Mouse (Mus musculus) MEL (cell line): ENCODE data around the gene Aif1l. TPM values are rescaled to one million over a fixed set of nuclear protein-coding genes. Genes with fewer than 3 reads are reported as not detected.

Source experiments
- DNase-seq: peaks from one replicate; pipeline ENCODE4 v3.0.0; 2011; ENCODE audit warnings: low read depth, low spot score
- H3K27ac ChIP-seq: 2 replicates; pipeline ENCODE4 v1.5.1; 2012; ENCODE audit warnings: low read depth, mild to moderate bottlenecking, control low read depth, low read length, moderate library complexity; ENCODE audit not compliant: control insufficient read depth
- H3K27me3 ChIP-seq, 2 experiments: fragments of 150-350 bp in 1 of 2; sonication (generic) in 1 of 2; 2 replicates each; pipeline ENCODE4 v1.6.1; 2012; ENCODE audit warnings: low read length in 2 of 2, mild to moderate bottlenecking in 2 of 2, improper control_type of control experiment in 1 of 2, moderate library complexity in 1 of 2; ENCODE audit not compliant: insufficient read depth in 2 of 2, control insufficient read depth in 1 of 2
- H3K36me3 ChIP-seq, 2 experiments: 2 replicates each; pipeline ENCODE4 v1.6.1; 2012 to 2014; ENCODE audit warnings: low read length in 2 of 2, improper control_type of control experiment in 1 of 2, inconsistent platforms in 1 of 2, mild to moderate bottlenecking in 1 of 2; ENCODE audit not compliant: insufficient read depth in 2 of 2, control insufficient read depth in 1 of 2
- H3K4me1 ChIP-seq, 2 experiments: fragments of 150-350 bp in 1 of 2; sonication (generic) in 1 of 2; 2 replicates each; pipeline ENCODE4 v1.6.1; 2012; ENCODE audit warnings: low read length in 2 of 2, improper control_type of control experiment in 1 of 2, mild to moderate bottlenecking in 1 of 2; ENCODE audit not compliant: insufficient read depth in 2 of 2, control insufficient read depth in 1 of 2
- H3K4me3 ChIP-seq, 2 experiments: fragments of 150-350 bp in 1 of 2; sonication (generic) in 1 of 2; 2 replicates each; pipeline ENCODE4 v1.5.1; 2012; ENCODE audit warnings: low read depth in 2 of 2, low read length in 2 of 2, mild to moderate bottlenecking in 2 of 2, moderate library complexity in 2 of 2, control low read depth in 1 of 2, improper control_type of control experiment in 1 of 2; ENCODE audit not compliant: control insufficient read depth in 1 of 2, insufficient read depth in 1 of 2
- H3K79me2 ChIP-seq: 2 replicates; pipeline ENCODE4 v1.6.1; 2012; ENCODE audit warnings: mild to moderate bottlenecking, low read length, moderate library complexity; ENCODE audit not compliant: control insufficient read depth, poor library complexity, insufficient read depth
- H3K9ac ChIP-seq: 2 replicates; pipeline ENCODE4 v1.6.1; 2012; ENCODE audit warnings: low read depth, mild to moderate bottlenecking, control low read depth, low read length, moderate library complexity; ENCODE audit not compliant: control insufficient read depth, poor library complexity, severe bottlenecking
- H3K9me3 ChIP-seq: fragments of 150-350 bp; sonication (generic); replicated peaks from 2 replicates; pipeline ENCODE4 v1.6.1; 2012; ENCODE audit warnings: mild to moderate bottlenecking, low read length, improper control_type of control experiment, moderate library complexity; ENCODE audit not compliant: insufficient read depth
- BHLHE40 ChIP-seq: IDR thresholded peaks from 2 replicates; pipeline ENCODE4 v1.6.1; 2012; ENCODE audit warnings: low read depth, mild to moderate bottlenecking, inconsistent platforms, low read length, improper control_type of control experiment, borderline replicate concordance
- EP300 ChIP-seq, 2 experiments: IDR thresholded peaks; 2 replicates each; pipeline ENCODE4 v1.6.1; 2011; ENCODE audit warnings: improper control_type of control experiment in 2 of 2, low read length in 2 of 2, low read depth in 1 of 2, mild to moderate bottlenecking in 1 of 2
- GATA1 ChIP-seq: IDR thresholded peaks from 2 replicates; pipeline ENCODE4 v1.6.1; 2011; ENCODE audit warnings: low read depth, low read length, improper control_type of control experiment
- HCFC1 ChIP-seq: IDR thresholded peaks from 2 replicates; pipeline ENCODE4 v1.6.1; 2012; ENCODE audit warnings: low read depth, mild to moderate bottlenecking, inconsistent platforms, low read length, improper control_type of control experiment, moderate library complexity
- JUND ChIP-seq: IDR thresholded peaks from 2 replicates; pipeline ENCODE4 v1.6.1; 2011; ENCODE audit warnings: low read depth, mild to moderate bottlenecking, improper control_type of control experiment, low read length
- MAFK ChIP-seq: IDR thresholded peaks from 2 replicates; pipeline ENCODE4 v1.6.1; 2011; ENCODE audit warnings: low read depth, mild to moderate bottlenecking, low read length, improper control_type of control experiment, borderline replicate concordance
- MAX ChIP-seq: IDR thresholded peaks from 2 replicates; pipeline ENCODE4 v1.6.1; 2011; ENCODE audit warnings: low read length, improper control_type of control experiment
- MAZ ChIP-seq: IDR thresholded peaks from 2 replicates; pipeline ENCODE4 v1.6.1; 2012; ENCODE audit warnings: low read depth, mild to moderate bottlenecking, inconsistent platforms, low read length, improper control_type of control experiment
- MEF2A ChIP-seq: IDR thresholded peaks from 2 replicates; pipeline ENCODE4 v1.6.1; 2014; ENCODE audit warnings: low read depth, mild to moderate bottlenecking, inconsistent platforms, low read length, improper control_type of control experiment; ENCODE audit not compliant: poor library complexity, insufficient replicate concordance, severe bottlenecking; ENCODE audit errors: extremely low read depth
- NELFE ChIP-seq: IDR thresholded peaks from 2 replicates; pipeline ENCODE4 v1.6.1; 2011; ENCODE audit warnings: low read depth, low read length, improper control_type of control experiment
- NRF1 ChIP-seq: IDR thresholded peaks from 2 replicates; pipeline ENCODE4 v1.6.1; 2014; ENCODE audit warnings: low read depth, mild to moderate bottlenecking, inconsistent platforms, low read length, improper control_type of control experiment, moderate library complexity; ENCODE audit not compliant: poor library complexity, insufficient read depth, severe bottlenecking
- POLR2A ChIP-seq, 2 experiments: IDR thresholded peaks; 2 replicates each; pipeline ENCODE4 v1.6.1; 2011 to 2012; ENCODE audit warnings: low read length in 2 of 2, mild to moderate bottlenecking in 2 of 2, control low read depth in 1 of 2, improper control_type of control experiment in 1 of 2, low read depth in 1 of 2, moderate library complexity in 1 of 2; ENCODE audit not compliant: control insufficient read depth in 1 of 2, insufficient read depth in 1 of 2, poor library complexity in 1 of 2
- POLR2AphosphoS2 ChIP-seq: IDR thresholded peaks from 2 replicates; pipeline ENCODE4 v1.6.1; 2011; ENCODE audit warnings: low read length, improper control_type of control experiment
- POLR2AphosphoS5 ChIP-seq: IDR thresholded peaks from 2 replicates; pipeline ENCODE4 v1.6.1; 2012; ENCODE audit warnings: low read depth, borderline replicate concordance, mild to moderate bottlenecking, inconsistent platforms, low read length, moderate library complexity, mixed read lengths
- RAD21 ChIP-seq: IDR thresholded peaks from 2 replicates; pipeline ENCODE4 v1.6.1; 2011; ENCODE audit warnings: mild to moderate bottlenecking, low read depth, low read length, improper control_type of control experiment
- RCOR1 ChIP-seq: IDR thresholded peaks from 2 replicates; pipeline ENCODE4 v1.6.1; 2012; ENCODE audit warnings: low read depth, mild to moderate bottlenecking, inconsistent platforms, low read length, improper control_type of control experiment
- SIN3A ChIP-seq: IDR thresholded peaks from 2 replicates; pipeline ENCODE4 v1.6.1; 2012; ENCODE audit warnings: low read length, improper control_type of control experiment, inconsistent platforms
- SMC3 ChIP-seq: IDR thresholded peaks from 2 replicates; pipeline ENCODE4 v1.6.1; 2011; ENCODE audit warnings: low read depth, low read length, improper control_type of control experiment
- TAL1 ChIP-seq: IDR thresholded peaks from 2 replicates; pipeline ENCODE4 v1.6.1; 2012; ENCODE audit warnings: mild to moderate bottlenecking, inconsistent platforms, low read length, moderate library complexity, mixed read lengths
- TBP ChIP-seq: IDR thresholded peaks from 2 replicates; pipeline ENCODE4 v1.8.0; 2011; ENCODE audit warnings: low read depth, low read length, improper control_type of control experiment
- UBTF ChIP-seq: IDR thresholded peaks from 2 replicates; pipeline ENCODE4 v1.6.1; 2012; ENCODE audit warnings: low read depth, mild to moderate bottlenecking, inconsistent platforms, low read length, improper control_type of control experiment, moderate library complexity, borderline replicate concordance; ENCODE audit not compliant: insufficient read depth
- USF1 ChIP-seq: IDR thresholded peaks from 2 replicates; pipeline ENCODE4 v1.6.1; 2014; ENCODE audit warnings: low read depth, mild to moderate bottlenecking, inconsistent platforms, low read length, improper control_type of control experiment, moderate library complexity
- USF2 ChIP-seq, 2 experiments: IDR thresholded peaks; 2 replicates each; pipeline ENCODE4 v1.6.1; 2011 to 2012; ENCODE audit warnings: improper control_type of control experiment in 2 of 2, low read length in 2 of 2, borderline replicate concordance in 1 of 2, inconsistent platforms in 1 of 2, low read depth in 1 of 2, mild to moderate bottlenecking in 1 of 2; ENCODE audit not compliant: insufficient read depth in 1 of 2
- ZC3H11A ChIP-seq: IDR thresholded peaks from 2 replicates; pipeline ENCODE4 v1.6.1; 2012; ENCODE audit warnings: low read depth, mild to moderate bottlenecking, inconsistent platforms, low read length, improper control_type of control experiment
- ZNF384 ChIP-seq: IDR thresholded peaks from 2 replicates; pipeline ENCODE4 v1.6.1; 2012; ENCODE audit warnings: low read depth, mild to moderate bottlenecking, inconsistent platforms, low read length, improper control_type of control experiment
- polyA plus RNA-seq, 2 experiments: library from polyadenylated mRNA; stranded (reverse) in 1 of 2; unstranded in 1 of 2; fragments of >175 nt in 1 of 2; fragments of >200 nt in 1 of 2; gene quantifications; 2 replicates each; pipeline versions ENCODE4 v1.2.1 to v1.2.4; 2012; ENCODE audit warnings: low replicate concordance in 2 of 2, low read depth in 1 of 2; ENCODE audit not compliant: insufficient read length in 2 of 2, insufficient read depth in 1 of 2, missing spikeins in 1 of 2
- total RNA-seq: library from RNA; depleted of rRNA; stranded (reverse); fragments of 300-350 nt; gene quantifications from 2 replicates; pipeline ENCODE4 v1.2.3, GENCODE M21; 2012

Aif1l gene
- total and polyA plus RNA-seq, 3 experiments = 0.69 to 1.9 TPM; not detected in 1

- Histone ChIP-seq H3K27ac (no peak overlapping the region), H3K36me3 (peaks cover 0 to 3% of the 10 kb centered on the region in 2 experiments; a peak in 1 of 4 replicates), H3K4me1 (peaks cover 0 to 10% of the 10 kb centered on the region in 2 experiments; a peak in 2 of 4 replicates), H3K9ac (no peak overlapping the region), H3K79me2 (no peaks in the 10 kb centered on the region), H3K9me3 (no peaks in the 10 kb centered on the region), H3K4me3 (no peak overlapping the region), H3K27me3 (peaks cover 0 to 4% of the 10 kb centered on the region in 2 experiments; a peak in 2 of 4 replicates)
- TF ChIP-seq MAZ = no peak
- no peak for TF ChIP-seq UBTF
- no peak for TF ChIP-seq HCFC1
- TF ChIP-seq USF1 = no peak
- TF ChIP-seq ZC3H11A = no peak
- TF ChIP-seq MEF2A = no peak
- TF ChIP-seq POLR2A (IDR thresholded peaks at IDR 0.05; ENCODE audit: control insufficient read depth in 1 of 2, insufficient read depth in 1 of 2, low read depth in 1 of 2, low read length in 2 of 2, poor library complexity in 1 of 2) = no peak
- TF ChIP-seq USF2 (IDR thresholded peaks at IDR 0.05; ENCODE audit: borderline replicate concordance in 1 of 2, insufficient read depth in 1 of 2, low read depth in 1 of 2, low read length in 2 of 2) = no peak
- TF ChIP-seq RAD21 = no peak
- TF ChIP-seq SMC3 = no peak
- TF ChIP-seq NELFE = no peak
- no peak for TF ChIP-seq TAL1
- TF ChIP-seq MAX = no peak
- TF ChIP-seq POLR2AphosphoS2 = no peak
- no peak for TF ChIP-seq SIN3A
- no peak for TF ChIP-seq TBP
- no peak for TF ChIP-seq MAFK
- no peak for TF ChIP-seq POLR2AphosphoS5
- no peak for DNase-seq
Measured at GRCm38 (mm10) chr2:31963491-31963890, 13.6 kb downstream of the Aif1l start.

GRCm38 (mm10) chr2:31964191-31964590 is 14.3 kb downstream of the Aif1l start:
- Histone ChIP-seq H3K27me3 (peaks cover 0 to 4% of the 10 kb centered on the region in 2 experiments; a peak in 2 of 4 replicates), H3K9me3 (no peaks in the 10 kb centered on the region), H3K36me3 (no peaks in the 10 kb centered on the region), H3K27ac (no peak overlapping the region), H3K4me1 (peaks cover 0 to 3% of the 10 kb centered on the region in 2 experiments; a peak in 1 of 4 replicates), H3K79me2 (no peaks in the 10 kb centered on the region), H3K9ac (no peak overlapping the region), H3K4me3 (no peak overlapping the region)
- DNase-seq = no peak
- TF ChIP-seq MAX = no peak
- TF ChIP-seq SMC3 = no peak
- no peak for TF ChIP-seq NRF1
- no peak for TF ChIP-seq EP300 (IDR thresholded peaks at IDR 0.05; ENCODE audit: low read depth in 1 of 2, low read length in 2 of 2)
- TF ChIP-seq GATA1 = no peak
- TF ChIP-seq JUND = no peak
- TF ChIP-seq SIN3A = no peak
- TF ChIP-seq ZNF384 = no peak
- no peak for TF ChIP-seq MAZ
- TF ChIP-seq USF1 = no peak
- no peak for TF ChIP-seq BHLHE40
- no peak for TF ChIP-seq RCOR1
